Mouse (Mus musculus) skeletal muscle tissue, adult 2 months (tissue): ENCODE measurements around the gene Kcna2.

Experiments
- DNase-seq: peaks from one replicate; pipeline ENCODE4 v3.0.0-alpha.2; 2012; ENCODE audit warnings: low read depth, low spot score

Gene Kcna2

DNA sequence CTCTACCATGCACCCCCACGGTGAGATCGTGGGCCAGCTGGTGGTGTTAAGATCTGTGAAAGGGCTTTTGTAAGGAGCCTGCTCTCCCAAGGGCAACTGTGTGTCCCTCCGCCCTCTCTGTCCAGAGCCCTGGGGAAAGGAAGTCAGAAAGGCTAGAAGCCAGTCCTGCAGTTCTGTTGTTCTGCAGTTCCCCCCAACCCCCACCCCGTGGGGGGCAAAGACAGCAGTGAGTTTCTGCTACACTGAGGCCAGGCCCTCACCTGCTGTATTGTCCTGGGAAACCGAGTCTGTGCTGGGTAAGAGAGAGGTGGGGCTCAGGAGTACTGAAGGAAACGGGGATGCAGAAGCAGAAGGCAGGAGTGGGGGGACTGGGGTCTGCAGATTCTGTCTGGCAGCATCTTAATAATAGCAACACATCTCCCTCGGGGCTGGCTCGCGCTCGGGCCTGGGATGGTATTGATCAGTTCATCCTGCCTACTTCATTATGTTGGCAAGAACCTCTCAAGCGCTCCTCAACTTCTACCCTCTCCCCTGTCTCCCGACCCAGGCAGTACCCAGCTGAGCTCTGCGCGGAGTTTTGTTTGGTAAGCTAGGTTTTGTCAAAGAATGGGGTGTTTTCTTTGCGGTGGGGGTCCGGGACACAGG lies at the start of gene Kcna2:
Kcna2 (plus strand) TSS at position 336 of the 645 bp plus-strand sequence.
- no peak for DNase-seq

- DNase-seq, result no peak
Observed at GRCm38 (mm10) chr3:107061468-107061867, 39.5 kb upstream of the Kcna2 start.

- DNase-seq, result no peak
Observed at GRCm38 (mm10) chr3:107062771-107063170, 38.2 kb upstream of the Kcna2 start.

GRCm38 (mm10) chr3:107065510-107066095 lies 35.3 kb upstream of the Kcna2 start:
- no peak for DNase-seq

- no peak for DNase-seq
Observed at GRCm38 (mm10) chr3:107066165-107066850, 34.6 kb upstream of the Kcna2 start.

- DNase-seq, result no peak
Observed at GRCm38 (mm10) chr3:107067245-107067644, 33.7 kb upstream of the Kcna2 start.

DNA sequence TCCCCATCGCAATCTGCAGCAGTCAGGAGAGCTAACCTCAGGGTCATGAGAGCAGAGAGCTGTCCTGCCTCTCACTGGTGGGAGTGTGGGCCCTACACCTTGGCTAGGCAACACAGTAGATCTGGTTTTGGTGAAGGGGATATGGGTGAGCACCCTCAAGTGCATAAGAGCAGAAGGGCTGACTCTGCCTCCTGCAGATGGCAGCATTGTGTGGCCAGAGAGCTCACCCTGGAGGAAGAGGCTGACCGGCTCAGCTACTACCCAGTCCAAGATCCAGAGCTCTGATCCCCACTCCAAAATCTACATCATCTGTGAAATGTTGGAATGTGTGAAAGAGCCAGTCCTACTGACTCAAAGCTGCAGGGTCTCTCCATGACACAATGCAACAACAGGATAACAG lies 27.1 kb upstream of the Kcna2 start:
- no peak for DNase-seq

DNA sequence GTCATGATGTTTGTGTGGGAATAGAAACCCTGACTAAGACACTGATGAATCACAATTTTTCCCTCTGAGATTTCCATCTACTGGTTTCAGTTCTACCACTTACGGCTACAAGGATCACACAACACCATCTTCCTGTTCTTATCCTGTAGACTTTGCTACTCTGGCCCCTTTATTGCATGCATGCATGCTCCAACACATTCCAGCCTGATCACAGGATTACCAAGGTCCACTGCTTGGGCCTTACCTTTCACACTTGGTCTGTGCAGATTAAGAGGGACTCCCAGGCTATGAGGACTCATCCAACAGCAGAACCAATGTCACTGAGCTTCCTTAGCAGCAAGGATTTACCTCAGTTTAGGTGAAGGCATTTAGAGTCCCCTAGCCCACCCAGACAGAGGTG lies 25.2 kb upstream of the Kcna2 start:
- DNase-seq, result no peak

DNA sequence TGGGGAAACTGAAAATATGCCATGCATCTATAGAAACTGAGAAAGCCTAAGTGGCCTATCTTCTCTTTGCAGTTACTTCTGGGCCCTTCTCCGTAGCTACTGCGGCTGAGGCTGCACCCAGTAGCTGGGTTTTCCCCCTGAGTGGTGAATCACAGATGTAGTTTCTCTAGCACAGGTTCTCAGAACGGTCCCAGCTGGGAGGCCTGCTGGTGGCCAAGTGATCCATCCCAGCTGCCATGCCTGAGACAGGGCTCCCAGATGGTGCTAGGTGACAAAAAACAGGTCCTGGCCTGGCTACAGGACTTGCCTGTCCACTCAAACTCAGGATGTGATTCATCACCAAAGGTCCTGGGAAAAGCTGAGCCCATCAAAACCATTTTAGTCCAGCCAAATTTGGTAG lies 24.3 kb upstream of the Kcna2 start:
- no peak for DNase-seq

DNA sequence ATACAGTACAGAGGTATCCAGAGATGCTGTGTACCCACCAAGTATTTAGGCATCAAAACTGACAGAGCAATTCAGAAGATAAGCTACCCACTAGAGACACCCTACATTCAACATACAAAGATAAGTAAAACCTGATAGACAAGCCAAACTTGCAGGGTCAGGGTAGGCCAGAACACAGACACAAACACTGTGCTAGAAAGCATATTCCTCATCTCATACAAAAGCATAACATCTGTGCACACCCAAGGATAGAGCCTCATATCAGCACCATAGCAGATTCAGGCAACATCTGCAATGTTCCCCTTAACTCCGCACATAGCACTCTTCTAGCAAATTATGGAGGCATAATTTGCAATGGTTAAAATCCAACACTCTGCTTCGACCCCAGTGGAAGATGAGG lies 23.8 kb upstream of the Kcna2 start:
- DNase-seq, result no peak

DNA sequence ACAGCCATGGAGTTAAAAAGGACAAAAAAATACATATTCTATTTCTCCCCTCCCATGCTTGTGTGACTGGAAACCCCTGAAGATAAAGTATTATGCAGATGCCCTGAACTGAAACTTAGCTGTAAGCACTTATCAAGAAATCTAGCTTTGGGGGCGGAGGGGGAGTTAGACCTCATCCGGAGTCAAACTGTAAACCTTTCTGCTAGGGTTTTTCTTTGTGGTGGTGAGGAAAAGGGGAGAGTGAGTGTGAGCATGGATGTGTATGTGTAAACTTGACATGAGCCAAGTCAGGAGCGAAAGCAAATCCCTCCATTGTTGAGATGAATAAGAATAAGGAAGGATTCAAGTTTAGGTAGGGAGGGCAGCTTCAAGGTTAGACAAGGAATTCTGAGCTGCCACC lies 20.1 kb upstream of the Kcna2 start:
- no peak for DNase-seq

DNA sequence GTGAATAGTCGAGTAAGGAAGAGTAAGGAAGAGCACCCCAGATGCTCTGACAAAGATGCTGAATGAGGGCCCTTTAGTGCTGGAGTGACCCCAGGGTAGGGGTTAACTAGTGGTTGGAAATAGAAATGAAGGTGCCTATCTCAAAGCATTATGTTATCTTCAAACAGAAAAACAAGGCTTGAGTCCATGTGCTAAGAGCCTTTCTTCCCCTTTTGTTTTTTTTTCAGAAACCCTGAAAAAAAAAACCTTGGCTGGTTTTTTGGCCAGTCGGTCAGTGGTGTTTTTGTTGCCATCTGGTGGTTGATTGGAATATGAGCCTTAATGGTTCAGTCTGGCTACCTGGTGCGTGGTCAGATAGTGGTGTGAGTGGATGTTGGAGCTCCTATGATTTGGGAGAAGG lies 19.7 kb upstream of the Kcna2 start:
- DNase-seq, result no peak

DNA sequence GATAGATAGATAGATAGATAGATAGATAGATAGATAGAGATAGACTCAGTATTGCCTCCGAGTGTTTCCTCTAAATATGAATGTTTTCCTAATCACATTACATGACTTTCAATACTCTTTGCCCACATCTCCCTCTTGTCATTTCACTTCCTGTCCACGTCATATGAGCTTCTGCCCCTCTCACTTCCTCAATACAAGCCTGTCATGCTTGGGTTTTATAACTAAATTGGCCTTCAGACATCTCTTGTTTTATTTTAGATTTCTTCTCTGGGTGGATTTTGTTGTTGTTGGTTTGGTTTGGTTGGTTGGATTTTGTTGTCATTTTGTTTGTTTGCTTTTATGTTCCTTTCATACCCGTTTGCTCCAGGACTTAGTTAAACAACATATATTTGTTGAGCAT lies 16.4 kb upstream of the Kcna2 start:
- no peak for DNase-seq

GRCm38 (mm10) chr3:107087410-107087809 lies 13.5 kb upstream of the Kcna2 start:
- DNase-seq, result no peak

- DNase-seq, result no peak
Observed at GRCm38 (mm10) chr3:107088820-107089219, 12.1 kb upstream of the Kcna2 start.

GRCm38 (mm10) chr3:107089475-107089874 lies 11.5 kb upstream of the Kcna2 start:
- no peak for DNase-seq

DNA sequence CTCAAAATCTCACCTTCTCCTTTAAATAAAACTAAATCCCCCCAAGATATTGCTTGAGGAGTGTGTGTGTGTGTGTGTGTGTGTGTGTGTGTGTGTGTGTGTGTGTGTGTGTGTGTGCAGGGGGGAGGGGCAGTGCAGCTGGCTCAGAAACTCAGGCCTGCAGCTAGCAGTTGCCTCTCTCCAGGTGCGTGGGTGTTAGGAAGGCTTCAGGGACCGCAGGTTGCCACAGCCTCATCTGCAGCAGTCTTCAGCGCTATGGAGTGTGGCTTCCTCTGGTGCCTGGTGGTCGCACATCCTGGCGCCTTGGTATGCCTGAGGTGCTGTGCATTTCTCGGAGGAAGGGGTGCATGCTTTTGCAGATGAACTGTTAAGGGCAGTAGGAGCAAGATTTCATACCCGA lies 10.9 kb upstream of the Kcna2 start:
- no peak for DNase-seq

GRCm38 (mm10) chr3:107090403-107091150 lies 10.4 kb upstream of the Kcna2 start:
- DNase-seq, result no peak

- peak; percentile 38 for DNase-seq
Observed at GRCm38 (mm10) chr3:107094028-107094427, 6.9 kb upstream of the Kcna2 start.

DNA sequence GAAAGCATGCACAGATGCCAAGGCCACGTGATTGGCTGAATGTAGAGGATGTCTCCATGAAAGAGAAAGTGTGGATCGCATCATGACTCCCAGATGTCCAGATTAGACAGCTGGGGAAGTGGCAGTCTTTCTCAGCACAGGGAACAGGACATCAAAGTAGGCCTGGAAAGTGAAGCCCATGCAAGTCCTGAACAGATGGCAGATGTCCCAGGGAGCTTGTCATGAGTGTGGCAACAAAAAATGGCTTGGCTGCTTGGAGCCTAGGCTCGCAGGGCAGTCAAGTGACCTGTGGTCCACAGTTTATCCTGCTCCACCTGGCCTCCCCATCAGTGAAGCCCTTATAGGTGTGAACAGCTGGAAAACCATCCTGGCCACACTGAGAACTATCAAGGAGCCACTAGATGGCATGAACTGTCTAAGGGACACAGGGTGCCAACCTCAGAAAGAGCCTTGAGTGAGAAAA lies 4.6 kb upstream of the Kcna2 start:
- DNase-seq, result no peak

DNA sequence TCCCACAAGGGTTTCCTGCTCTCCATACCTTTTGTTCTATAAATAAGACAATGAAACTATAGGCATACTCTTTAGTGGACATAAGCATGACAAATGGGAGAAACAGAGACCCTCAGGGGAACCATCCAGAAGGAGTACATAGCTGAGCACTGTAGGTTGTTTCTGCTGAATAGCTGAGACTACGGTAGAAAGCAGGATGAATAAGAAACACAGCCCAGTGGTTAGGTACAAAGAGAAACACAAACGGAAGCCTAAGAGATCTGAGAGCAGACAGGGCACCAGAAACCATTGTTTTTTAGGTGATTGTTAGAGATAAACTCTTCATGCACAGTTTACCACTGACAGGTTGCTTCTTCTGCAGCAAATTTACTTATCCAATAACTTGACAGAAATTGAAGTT lies 1.1 kb upstream of the Kcna2 start:
- DNase-seq, result no peak

- no peak for DNase-seq
Observed at GRCm38 (mm10) chr3:107101456-107101786, 475 bp downstream of the Kcna2 start.
